Mouse (Mus musculus) testis, adult 2 months (tissue): ENCODE data around the gene Mpp3.

Experiments used
- CTCF ChIP-seq: fragments of 200-500 bp; IDR thresholded peaks from 2 replicates; pipeline ENCODE4 v1.5.1; 2012; ENCODE audit warnings: low read depth, mild to moderate bottlenecking, inconsistent platforms, low read length, moderate library complexity; ENCODE audit not compliant: control insufficient read depth, insufficient read depth, insufficient replicate concordance
- POLR2A ChIP-seq: fragments of 200-500 bp; IDR thresholded peaks from 2 replicates; pipeline ENCODE4 v1.6.1; 2012; ENCODE audit warnings: low read depth, mild to moderate bottlenecking, inconsistent platforms, low read length, moderate library complexity; ENCODE audit not compliant: control insufficient read depth

DNA sequence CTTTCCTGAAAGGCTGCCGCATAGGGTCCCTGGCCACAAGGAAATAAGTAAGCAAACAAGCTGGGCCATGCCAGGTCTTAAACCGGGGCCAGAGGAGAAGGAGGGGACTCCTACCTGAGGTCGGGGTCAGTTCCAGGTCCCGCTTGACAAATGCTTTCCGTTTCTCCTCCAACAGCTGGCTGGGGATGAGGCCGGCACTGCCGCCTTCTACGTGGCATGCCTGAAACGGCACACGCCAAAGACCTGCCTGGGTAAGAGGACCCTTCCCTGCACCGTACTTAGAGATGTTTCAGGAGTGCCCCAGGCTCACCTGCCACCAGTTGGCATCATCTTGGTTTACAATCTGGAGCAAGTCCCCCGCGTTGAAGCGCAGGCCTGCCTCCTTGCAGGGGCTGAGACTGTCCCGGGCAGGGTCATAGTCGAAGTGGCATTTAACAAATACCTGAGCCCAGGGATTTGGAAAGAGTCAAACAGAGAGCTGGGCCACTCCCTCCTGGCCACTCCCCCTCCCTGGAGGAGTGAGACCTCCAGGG is 33.7 kb upstream of the Mpp3 start:
- no peak for TF ChIP-seq POLR2A
- no peak for TF ChIP-seq CTCF
